Comparison of ENCODE assay signal across 27 mouse cellular contexts in the genomic region with DNA sequence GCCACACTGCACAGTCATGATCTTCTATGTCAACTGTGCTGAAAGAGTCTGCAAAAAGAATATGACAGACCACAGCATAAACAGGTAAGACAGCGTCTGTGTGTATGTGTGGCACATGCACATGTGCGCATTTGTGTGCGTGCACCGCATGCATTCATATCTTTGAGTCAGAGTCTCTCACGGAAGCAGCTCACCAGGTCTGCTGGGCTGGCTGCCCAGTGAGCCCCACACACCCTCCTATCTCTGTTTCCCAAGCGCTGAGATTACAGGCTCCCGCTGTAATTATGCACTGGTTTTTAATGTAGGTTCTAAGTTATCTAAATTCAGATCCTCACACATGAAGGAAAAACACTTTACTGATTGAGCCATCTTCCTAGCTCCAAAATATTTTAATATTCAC.
"Had no signal": no experiment of that assay in that cellular context is flagged by ENCODE, and none has a peak within 500 bp of the region (broad histone marks: within the 10 kb centered on the region; RNA-seq: fewer than 3 reads in every experiment).

No protein-coding gene starts in this region.

- H3K27me3 ChIP-seq: limb, embryonic 12.5 days; limb, embryonic 13.5 days; limb, embryonic 15.5 days; liver, embryonic 12.5 days; liver, embryonic 13.5 days; liver, embryonic 15.5 days; lung, embryonic 15.5 days; megakaryocyte, embryonic 14.5 days; midbrain, embryonic 12.5 days; midbrain, embryonic 13.5 days; midbrain, embryonic 15.5 days had no signal

- DNase-seq: left cerebral cortex, postnatal 4 days; liver; liver, embryonic 13.5 days; liver, postnatal 0 days; lung, adult 18-20 months; lung, adult 2 months; lung, embryonic 14.5 days; lung, postnatal 10 days; lung, postnatal 14 days; lung, postnatal 36 days; lung, postnatal 4 days; midbrain, embryonic 14.5 days had no signal

- H3K4me1 ChIP-seq: limb, embryonic 10.5 days; limb, embryonic 12.5 days; limb, embryonic 13.5 days; limb, embryonic 15.5 days; liver, embryonic 12.5 days; liver, embryonic 13.5 days; liver, embryonic 15.5 days; lung, embryonic 15.5 days; megakaryocyte, embryonic 14.5 days; midbrain, embryonic 10.5 days; midbrain, embryonic 12.5 days; midbrain, embryonic 13.5 days; midbrain, embryonic 15.5 days had no signal

- H3K9ac ChIP-seq: limb, embryonic 12.5 days; limb, embryonic 13.5 days; limb, embryonic 15.5 days; liver, embryonic 12.5 days; liver, embryonic 13.5 days; liver, embryonic 14.5 days; liver, embryonic 15.5 days; liver, postnatal 0 days; lung, embryonic 14.5 days; lung, embryonic 15.5 days; midbrain, embryonic 12.5 days; midbrain, embryonic 13.5 days; midbrain, embryonic 15.5 days had no signal

- H3K4me3 ChIP-seq: limb, embryonic 10.5 days; limb, embryonic 12.5 days; limb, embryonic 13.5 days; limb, embryonic 15.5 days; liver, embryonic 12.5 days; liver, embryonic 13.5 days; liver, embryonic 15.5 days; lung, embryonic 15.5 days; megakaryocyte, embryonic 14.5 days; midbrain, embryonic 10.5 days; midbrain, embryonic 12.5 days; midbrain, embryonic 13.5 days; midbrain, embryonic 15.5 days; myocyte had no signal

- H3K27ac ChIP-seq: limb, embryonic 10.5 days; limb, embryonic 12.5 days; limb, embryonic 13.5 days; limb, embryonic 15.5 days; liver, embryonic 12.5 days; liver, embryonic 13.5 days; liver, embryonic 14.5 days; liver, embryonic 15.5 days; lung, embryonic 15.5 days; macrophage; midbrain, embryonic 10.5 days; midbrain, embryonic 12.5 days; midbrain, embryonic 13.5 days; midbrain, embryonic 15.5 days had no signal

- H3K9me3 ChIP-seq: limb, embryonic 10.5 days; limb, embryonic 12.5 days; limb, embryonic 13.5 days; limb, embryonic 15.5 days; liver, embryonic 12.5 days; liver, embryonic 13.5 days; liver, embryonic 15.5 days; lung, embryonic 15.5 days; megakaryocyte, embryonic 14.5 days; midbrain, embryonic 10.5 days; midbrain, embryonic 12.5 days; midbrain, embryonic 13.5 days; midbrain, embryonic 15.5 days had no signal
